Mouse (Mus musculus) embryo, embryonic 10 days (tissue): Measurements from ENCODE around the gene Gm17416.

Experiments used
- DNase-seq: peaks from one replicate; pipeline ENCODE4 v3.0.0-alpha.2; 2015; ENCODE audit warnings: low spot score

Gene Gm17416

DNA sequence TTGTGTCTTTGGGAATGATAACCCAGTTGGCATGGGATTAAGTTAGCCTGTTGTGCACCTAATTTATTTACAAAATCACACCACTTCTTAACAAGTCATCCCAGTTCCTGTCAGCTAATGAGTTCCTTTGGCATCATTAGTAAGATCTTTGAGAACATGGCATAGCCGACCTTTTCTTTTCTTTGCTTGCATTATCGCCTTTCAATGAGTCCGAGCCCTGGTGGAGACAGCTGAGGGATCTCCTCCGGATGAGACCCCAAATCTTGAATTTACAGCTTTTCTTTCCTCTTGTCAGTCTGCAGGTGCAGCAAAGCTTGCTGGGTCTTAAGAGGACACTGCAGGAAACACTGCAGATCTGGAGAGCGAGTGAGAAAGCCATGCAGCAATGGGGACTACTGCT is at the start of gene Gm17416:
Gm17416 (plus strand) TSS at position 301 of the 400 bp plus-strand sequence.
- DNase-seq = no peak

DNA sequence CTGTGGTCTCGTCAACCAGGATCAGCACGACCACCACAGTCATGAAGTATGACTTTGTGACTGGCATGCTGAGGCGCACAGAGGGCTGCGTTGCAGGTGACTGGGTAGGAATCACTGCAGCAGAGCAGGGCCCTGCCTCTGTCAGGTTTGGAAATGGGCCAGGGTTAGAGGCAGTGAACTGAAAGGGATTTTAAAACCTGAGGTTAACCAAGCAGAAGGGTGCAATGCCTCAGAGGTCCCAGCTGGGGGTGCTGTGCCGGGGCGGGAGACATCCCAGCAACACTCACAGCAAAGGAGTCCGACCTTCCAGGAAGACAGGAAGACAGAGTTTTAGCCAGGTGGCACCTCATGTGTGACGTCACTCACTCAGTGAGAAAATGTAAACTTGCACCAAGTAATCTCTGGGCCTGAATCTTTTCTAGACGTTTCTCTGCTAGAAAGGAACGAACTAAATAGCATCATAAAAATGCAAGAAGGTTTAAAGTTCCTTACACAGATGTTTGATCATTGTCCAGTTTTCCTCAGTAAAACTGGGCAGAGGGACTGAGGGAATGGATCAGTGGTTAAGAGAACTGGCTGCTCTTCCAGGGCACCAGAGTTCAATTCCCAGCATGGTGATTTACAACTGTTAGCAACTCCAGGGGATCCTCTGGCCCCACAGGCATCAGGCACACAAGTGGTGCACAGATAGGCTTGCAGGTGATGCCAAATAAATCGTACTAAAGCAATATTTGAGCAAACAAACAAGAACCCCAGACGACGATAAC is 29.0 kb upstream of the Gm17416 start, which contains the start of gene Defb29:
Defb29 (minus strand) TSS at position 155 of the 767 bp plus-strand sequence.
- DNase-seq = no peak

DNA sequence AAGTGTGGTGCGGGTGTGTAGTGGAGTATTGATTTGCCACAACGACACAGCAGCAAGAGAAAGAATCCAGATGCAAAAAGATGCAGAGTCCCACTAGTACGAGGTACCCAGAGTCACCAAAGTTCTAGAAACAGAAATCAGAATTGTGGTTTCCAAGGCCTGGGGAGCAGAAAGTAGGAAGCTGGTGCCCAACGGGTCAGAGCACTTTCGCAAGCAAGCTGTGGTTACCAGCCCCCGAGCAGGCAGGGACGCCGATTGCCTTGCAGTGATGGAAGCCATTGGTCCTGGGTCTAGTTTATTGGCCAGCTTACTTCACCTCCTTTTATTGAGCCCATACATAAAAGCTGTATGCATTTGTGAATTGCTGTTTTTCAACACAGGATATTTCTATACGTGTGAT is 27.2 kb upstream of the Gm17416 start:
- DNase-seq = no peak

DNA sequence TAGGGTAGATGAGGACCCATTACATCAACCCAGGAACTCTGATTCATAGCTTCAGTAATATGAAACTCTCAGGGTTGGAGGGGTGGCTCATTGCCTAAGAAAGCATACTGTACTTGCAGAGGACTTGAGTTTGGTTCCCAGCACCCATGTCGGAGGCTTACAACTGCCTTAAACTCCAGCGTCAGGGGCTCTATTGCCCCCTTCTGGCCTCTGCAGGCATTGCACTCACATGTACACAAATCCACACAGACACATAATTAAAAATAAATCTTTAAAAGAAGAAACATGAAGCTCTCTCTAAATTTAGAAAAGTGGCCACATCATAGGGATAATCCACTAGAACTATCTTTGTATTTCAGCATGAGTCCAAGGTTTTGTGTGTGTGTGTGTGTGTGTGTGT is 26.2 kb upstream of the Gm17416 start:
- no peak for DNase-seq

DNA sequence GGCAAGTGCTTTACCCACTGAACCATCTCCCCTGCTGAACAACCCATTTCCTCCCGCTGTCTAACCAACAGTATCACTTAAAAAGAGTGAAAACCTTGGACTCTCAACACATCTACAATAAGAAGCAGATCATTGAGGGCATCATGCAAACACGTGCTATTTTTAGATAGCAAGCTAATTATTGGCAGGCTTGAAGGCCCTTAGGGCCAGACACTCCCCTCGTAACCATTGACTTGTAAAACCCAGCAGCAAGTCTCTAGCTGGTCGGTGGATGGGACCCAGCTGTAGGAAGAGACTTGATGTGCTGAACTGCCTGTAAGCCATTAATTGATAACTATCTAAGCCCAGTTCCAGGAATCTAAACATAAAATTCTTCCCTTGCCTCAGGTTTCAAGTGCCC is 25.7 kb upstream of the Gm17416 start:
- DNase-seq = no peak

DNA sequence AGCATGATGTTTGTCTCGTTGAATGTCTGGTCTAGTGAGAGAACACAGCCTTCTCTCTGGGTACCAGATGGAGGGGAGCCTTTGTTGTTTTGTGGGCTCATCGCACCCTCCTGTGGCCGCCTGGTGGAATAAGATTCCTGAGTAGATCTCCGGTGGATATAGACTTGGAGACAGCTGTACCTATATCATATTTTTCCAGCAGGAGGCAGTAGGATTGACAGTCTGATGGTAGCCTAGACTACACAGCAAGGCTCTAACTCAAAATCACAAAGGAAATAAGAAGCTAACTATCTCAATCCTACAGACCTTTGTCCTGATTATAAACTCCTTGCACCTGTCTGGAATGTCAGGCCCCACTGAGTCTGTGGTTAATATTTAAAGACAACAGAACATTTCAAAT is 24.4 kb upstream of the Gm17416 start:
- DNase-seq = peak; percentile 62

DNA sequence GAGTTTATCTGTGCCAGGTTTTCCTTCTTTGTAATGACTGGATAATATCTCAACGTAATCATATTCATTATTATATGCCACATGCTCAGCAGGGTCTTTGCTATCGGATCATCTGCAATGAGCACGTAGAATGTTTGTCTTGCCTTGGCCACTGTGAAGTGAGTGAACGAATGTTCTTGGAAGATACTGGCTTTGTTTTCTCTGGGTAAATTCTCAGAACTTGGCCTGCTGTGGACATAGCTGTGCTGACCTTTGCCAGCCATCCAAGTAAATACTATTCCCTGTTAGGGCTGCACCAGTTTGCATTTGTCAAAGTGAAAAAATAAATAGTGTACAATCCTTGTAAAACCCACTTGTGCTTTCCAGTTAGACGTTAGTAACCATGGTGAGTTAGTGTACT is 21.0 kb upstream of the Gm17416 start:
- DNase-seq = no peak

DNA sequence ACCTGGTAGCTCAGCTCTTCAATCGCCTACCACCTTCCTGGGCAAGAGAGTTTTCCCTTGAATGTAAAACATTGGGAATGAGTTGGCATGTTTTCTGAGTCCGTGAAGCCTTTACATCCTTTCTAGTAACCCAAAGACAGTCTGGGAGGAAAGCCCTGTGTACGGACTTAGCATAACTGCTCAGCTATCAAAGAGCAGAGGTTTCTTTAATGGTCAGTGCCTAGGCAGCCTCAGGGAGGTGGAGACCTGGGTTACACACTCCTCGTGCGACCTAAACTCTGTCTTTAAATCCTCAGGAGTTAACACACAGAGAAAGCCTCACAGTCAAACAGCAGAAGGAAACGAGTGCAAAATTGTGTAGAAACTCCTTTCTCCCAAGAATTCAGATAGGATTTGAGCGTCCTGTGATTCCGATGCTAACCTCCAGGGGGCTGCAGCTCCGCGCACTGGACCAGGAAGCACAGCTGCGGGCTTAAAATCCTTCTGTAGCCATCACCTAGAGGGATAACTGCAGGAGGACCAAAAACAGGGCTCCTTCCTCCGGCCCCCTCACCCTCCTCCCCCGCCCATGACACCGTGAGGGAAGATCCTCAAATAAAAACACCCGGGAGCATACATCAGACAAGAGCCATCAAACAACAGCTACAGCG is 15.2 kb upstream of the Gm17416 start:
- DNase-seq = peak; percentile 86

DNA sequence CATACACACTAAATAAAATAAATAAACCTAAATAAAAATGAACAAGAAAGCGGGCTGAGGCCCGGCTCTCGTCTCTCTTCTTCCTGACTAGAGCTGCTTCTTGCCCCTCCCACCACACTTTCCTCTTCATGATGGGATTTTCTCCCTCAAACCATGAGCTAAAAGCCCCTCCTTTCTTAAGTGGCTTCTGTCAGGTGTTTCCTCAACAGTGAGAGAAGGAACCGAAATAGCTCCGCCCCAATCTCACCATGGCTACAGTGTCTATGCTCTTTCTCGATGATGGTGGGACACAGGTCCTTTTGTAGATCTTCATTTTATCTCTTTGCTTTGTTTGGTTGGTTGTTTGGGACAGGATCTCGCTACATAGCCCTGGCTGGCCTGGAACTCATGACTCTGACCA is 12.5 kb upstream of the Gm17416 start:
- DNase-seq = no peak

DNA sequence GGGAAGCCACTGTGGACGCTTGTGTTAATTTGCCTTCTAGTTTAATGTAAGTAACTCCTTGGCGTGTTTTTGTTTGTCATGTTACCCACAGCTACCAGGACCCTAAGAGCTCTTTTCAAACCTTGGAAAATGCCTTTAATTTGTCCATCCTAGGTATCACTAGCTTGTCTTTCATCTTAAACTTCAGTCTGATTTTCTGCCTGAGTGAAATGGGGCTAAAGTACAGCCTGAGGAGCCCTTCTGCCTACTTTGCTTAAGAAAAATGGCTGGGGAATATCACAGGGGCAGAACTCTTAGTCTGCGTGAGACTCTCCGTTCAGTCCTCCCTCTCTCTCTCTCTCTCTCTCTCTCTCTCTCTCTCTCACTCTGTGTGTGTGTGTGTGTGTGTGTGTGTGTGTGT is 743 bp downstream of the Gm17416 start:
- no peak for DNase-seq

DNA sequence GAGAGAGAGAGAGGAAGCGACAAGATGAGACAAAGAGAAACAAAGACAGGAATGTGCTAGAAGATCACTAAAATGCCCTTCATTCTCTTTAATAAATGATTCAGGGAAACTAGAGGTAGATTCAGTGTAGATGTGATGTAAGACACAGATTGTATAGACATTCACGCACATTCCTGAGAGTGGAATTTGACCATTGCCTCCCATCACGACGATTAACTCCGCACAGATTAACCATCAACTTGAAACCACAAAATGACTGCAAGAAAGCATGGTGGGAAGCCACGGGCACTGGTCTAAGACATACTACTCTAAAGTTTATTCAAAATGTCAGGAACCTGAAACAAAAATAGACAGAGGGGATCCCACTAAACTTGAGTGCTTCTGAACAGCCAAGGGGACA is 1.2 kb downstream of the Gm17416 start:
- no peak for DNase-seq

DNA sequence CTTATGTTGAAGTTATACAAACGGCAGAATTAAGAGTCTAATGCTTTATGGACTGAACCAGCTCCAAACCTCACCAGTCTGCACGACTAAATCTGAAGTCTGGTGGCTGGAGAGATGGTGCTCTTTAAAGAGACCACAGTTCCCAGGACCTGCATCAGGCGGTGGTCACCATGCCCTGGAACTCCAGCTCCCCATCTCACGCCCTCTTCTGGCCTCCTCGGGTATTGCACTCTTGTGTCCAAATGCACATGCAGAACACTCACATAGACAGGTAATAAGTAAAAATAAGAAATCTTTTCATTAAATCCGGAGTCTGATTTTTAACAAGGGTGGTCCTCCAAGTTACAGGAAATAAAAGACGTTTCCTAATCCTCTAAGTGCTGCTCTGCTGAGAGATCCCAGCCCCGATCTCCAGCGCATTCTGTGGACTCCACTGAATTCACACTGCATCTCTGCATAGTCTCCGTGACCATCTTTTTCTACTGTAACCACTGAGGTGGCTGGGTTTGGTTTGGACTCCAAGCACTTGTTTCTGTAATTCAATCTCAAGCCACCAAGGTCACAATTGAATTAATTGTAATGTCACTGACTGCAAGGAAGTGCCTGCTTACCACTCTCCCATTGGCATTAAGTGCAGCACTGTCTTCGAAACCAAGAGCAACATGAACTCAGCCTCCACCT is 3.1 kb downstream of the Gm17416 start, which contains the start of gene Defb21:
Defb21 (plus strand) TSS at position 631 of the 681 bp plus-strand sequence.
- no peak for DNase-seq

DNA sequence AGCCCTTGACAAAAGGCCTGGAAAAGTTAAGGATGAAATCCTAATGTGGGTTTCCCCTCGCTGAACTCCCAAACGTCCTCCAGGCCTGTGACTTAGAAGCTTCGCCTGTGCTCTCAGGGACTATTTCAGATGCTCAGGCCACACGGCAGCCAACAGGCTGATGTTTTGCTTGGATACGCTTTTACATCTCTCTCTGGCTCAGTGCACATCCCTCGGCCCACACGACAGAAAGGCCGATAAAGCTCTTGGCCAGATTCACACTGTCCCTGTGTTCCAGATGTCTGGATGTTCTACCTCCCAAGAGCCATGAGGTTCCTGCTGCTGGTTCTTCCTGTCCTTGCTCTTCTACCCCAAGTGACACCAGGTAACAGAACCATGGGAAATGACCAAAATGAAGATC is 4.3 kb downstream of the Gm17416 start:
- DNase-seq = no peak

DNA sequence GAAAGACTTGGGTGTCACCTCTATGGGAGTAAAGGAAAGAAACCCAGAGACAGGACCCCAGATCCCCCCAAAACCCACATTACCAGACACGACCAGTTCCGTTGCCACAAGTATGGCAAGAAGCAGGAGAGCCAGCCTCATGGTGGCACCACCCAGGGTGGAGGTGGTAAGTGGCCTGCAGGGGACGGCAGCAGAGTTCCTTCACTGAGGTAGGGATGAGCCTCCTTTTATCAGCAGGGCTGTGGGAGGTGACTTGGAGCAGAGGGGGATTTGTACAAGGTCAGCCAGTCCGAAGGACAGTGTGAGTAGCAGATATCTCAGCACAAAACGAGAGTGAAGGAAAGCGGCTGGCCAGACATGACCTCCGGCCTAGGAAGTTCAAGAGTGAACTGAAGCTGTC is 11.0 kb downstream of the Gm17416 start, which contains the start of gene Defb19:
Defb19 (minus strand) TSS at position 206 of the 400 bp plus-strand sequence.
- DNase-seq = no peak

DNA sequence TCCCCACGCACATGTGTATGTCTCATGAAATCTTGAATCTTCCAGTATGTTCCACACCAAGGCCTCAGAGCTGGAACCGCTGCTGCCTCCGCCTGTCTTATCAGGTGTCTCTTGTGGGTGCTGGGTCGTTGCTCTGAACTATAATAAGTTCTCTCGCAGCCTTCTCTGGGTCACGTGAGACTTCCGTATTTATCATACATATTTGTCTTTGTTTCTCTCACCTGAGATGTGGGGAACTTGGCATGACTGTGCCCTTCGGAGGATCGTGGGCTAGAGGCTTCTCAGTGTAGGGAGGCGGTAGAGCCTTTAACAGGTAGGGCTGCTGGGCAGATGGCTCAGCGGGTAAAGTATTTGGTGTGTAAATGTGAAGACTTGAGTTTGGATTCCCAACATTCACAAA is 11.5 kb downstream of the Gm17416 start:
- DNase-seq = no peak

DNA sequence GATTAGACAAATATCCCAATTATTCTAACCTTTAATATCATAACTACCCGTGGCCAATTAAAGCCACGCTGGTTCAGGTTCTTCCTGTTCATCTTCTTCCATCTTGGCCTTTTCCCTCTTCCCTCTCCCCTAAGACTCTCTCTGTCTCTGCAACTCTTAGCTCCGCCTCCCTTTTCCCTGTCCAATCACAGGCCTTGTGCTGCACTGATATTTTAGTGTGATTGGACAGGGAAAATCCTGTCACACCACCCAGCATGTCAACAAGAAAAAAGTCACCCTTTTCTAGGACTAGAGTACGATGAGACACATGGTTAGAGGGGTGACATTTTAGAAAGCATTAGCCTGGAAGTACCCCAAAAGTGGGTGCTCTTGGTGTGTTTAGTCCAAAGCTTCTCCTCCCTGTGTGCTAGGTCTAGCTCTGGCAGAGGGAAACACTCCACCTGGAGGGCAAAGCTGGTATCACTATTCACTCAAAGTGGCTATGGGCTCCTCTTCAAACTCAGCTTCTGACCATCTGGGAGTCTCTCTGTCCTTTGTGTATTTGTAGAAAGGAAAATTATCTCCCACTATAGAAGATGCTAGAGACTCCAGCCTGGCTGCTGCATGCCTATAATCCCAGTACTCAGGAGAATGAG is 17.9 kb downstream of the Gm17416 start:
- DNase-seq = peak; percentile 28

DNA sequence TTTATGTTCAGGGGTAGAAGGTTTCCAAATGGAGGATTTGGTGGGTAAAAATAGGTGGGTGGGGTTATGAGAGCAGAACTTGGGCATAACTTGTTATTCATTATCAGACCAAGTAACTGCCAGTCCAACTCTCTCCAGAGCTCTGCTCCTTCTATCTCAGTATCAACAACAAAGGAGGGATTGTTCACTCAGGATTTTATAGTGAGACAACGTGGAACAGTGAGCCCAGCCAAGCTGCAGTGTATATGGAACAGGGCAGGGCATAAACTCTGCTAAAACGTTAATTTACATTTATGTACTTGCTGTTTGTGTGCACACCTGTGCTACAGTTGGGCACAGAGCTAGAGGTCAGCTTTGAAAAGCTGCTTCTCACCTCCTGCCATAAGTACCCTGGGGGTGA is 19.3 kb downstream of the Gm17416 start:
- no peak for DNase-seq

DNA sequence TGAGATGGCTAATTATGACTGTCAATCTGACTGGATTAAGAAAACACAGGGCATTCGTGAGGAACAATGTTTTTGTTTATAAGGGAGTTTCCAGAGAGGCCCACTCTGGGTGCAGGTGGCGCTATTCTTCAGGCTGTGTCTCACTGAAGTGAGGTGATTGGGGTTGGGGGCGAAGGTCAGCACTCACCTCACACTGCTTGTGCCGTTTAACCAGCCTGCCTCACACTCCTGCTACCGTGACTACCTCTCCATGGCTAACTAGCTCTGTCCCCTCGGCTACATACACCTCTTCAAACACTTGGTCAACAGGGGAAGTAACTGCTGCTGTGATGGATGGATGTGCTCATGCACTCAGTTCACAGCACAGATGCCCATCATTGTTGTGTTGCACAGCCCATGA is 19.9 kb downstream of the Gm17416 start:
- DNase-seq = no peak

DNA sequence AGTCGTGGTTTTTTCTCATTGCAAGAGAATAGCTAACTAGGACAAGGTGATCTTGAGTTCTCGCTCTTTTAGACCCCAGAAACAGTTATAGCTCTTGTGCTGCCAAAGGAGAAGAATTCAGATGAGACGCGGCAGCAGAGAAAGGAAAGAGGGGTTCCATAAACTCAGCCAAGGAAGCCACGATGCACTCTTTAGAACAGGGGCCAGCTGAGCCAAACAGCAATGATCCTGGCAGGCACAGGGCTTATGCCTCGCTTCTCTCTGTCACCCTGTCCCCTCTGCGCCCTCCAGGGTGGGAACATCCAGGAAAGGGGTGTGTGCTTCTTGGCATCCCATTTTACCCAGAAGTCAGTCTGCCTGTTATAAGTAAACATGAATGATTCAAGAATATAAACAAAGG is 30.2 kb downstream of the Gm17416 start, which contains the start of gene Defb45:
Defb45 (minus strand) TSS at position 101 of the 400 bp plus-strand sequence.
- no peak for DNase-seq

DNA sequence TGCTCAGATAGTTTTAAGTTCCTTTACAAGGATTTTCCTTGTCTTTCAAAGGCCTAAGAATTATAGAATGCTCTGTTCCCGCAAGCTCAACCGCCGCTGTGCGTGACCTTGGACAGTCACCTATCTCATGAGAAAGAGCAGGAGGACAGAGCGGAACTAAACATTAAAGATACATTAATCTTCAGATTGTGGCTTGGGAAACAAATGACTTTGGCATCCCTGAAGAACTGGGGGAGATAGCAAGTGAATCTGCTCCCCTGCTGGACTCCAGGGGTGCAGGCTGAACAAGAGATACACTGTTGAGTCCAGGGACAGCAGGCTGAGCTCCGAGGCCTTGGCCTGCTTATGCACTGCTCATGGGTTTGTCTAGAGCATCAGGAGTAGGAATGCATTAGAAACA is 30.9 kb downstream of the Gm17416 start:
- DNase-seq = no peak

DNA sequence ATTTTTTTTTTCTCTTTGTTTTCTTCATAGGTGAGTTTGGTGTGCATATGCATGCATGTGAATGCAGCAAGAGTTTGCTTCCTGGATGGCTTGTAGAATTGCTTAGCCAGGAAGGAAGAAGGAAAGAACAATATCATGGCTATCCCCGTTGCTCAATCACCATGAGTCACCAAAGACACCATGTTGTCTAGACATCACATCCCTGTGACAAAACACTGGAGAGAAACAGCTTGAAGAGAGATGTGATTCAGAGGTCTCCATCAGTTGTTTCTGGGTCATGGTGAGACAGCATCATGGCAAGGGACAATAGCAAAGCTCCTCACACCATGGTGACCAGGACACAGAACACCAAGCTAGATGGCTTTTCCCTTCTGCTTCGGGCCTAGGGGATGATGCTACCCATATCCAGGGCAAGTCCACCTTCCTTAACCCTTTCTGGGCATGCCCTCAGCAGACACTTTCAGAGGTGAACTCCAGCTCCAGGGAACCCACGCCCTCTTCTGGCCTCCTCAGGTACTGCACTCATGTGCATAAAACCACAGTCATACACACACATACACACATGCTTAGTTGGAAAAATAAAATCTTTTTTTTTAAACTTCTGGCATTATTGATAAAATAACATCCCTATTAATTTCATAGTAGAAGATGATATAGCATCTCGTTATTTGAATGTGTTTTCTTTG is 32.3 kb downstream of the Gm17416 start:
- DNase-seq = no peak

DNA sequence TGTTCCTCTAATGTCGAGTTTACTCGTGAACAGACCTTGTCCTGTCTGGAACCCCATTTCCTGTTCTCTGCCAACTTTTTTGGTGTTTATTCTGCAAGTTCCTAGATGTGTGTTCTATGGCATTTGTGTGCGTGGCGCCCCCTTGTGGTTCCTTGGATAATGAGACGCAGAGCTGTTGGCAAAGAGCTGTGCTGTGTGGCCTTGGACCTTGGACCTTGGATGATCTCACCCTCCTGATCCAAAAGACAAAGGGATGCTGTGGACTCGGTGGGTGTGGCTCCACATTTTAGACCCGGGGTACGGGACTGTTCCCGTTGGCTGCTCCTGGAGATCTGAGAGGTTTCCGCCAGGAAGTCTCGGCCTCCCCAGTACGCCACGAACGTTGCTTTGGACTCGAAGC is 34.9 kb downstream of the Gm17416 start, which contains the start of gene Defb36:
Defb36 (plus strand) TSS at position 271 of the 400 bp plus-strand sequence.
- DNase-seq = no peak
